Mouse (Mus musculus) CH12.LX (cell line): ENCODE measurements around the gene Pam.

ENCODE experiments used
- CTCF ChIP-seq, 2 experiments: IDR thresholded peaks in 1 of 2; conservative IDR thresholded peaks in 1 of 2; 2 replicates each; pipeline ENCODE4 v1.5.1; 2011 to 2012; ENCODE audit warnings: low read depth in 2 of 2, low read length in 2 of 2, improper control_type of control experiment in 1 of 2, inconsistent platforms in 1 of 2, mild to moderate bottlenecking in 1 of 2, moderate library complexity in 1 of 2
- E2F4 ChIP-seq: IDR thresholded peaks from 2 replicates; pipeline ENCODE4 v1.6.1; 2011; ENCODE audit warnings: low read depth, low read length, improper control_type of control experiment; ENCODE audit not compliant: insufficient replicate concordance
- ELF1 ChIP-seq: IDR thresholded peaks from 2 replicates; pipeline ENCODE4 v1.6.1; 2014; ENCODE audit warnings: low read depth, mild to moderate bottlenecking, inconsistent platforms, low read length, improper control_type of control experiment
- EP300 ChIP-seq: IDR thresholded peaks from 2 replicates; pipeline ENCODE4 v1.6.1; 2011; ENCODE audit warnings: low read length, improper control_type of control experiment
- POLR2A ChIP-seq: IDR thresholded peaks from 2 replicates; pipeline ENCODE4 v1.6.1; 2011; ENCODE audit warnings: low read depth, mild to moderate bottlenecking, improper control_type of control experiment, low read length
- SMC3 ChIP-seq: IDR thresholded peaks from 2 replicates; pipeline ENCODE4 v1.6.1; 2011; ENCODE audit warnings: low read depth, low read length, improper control_type of control experiment

GRCm38 (mm10) chr1:97942966-97943365 is 152.5 kb downstream of the Pam start:
- TF ChIP-seq POLR2A (no peak), ELF1 (no peak), EP300 (no peak), E2F4 (no peak), SMC3 (no peak), CTCF (conservative IDR thresholded peaks at IDR 0.05 in 1 of 2, IDR thresholded peaks at IDR 0.05 in 1 of 2; ENCODE audit: low read depth in 2 of 2, low read length in 2 of 2) (no peak)
